Mouse (Mus musculus) MEL (cell line): ENCODE measurements around the gene Hmox2. TPM values are rescaled to one million over a fixed set of nuclear protein-coding genes. Genes with fewer than 3 reads are reported as not detected.
A peak's percentile ranks its signal among the peaks of the same experiment; 100 is the strongest.

ENCODE experiments used
- DNase-seq: peaks from one replicate; pipeline ENCODE4 v3.0.0; 2011; ENCODE audit warnings: low read depth, low spot score
- H3K27ac ChIP-seq: 2 replicates; pipeline ENCODE4 v1.5.1; 2012; ENCODE audit warnings: low read depth, mild to moderate bottlenecking, control low read depth, low read length, moderate library complexity; ENCODE audit not compliant: control insufficient read depth
- H3K27me3 ChIP-seq, 2 experiments: fragments of 150-350 bp in 1 of 2; sonication (generic) in 1 of 2; 2 replicates each; pipeline ENCODE4 v1.6.1; 2012; ENCODE audit warnings: low read length in 2 of 2, mild to moderate bottlenecking in 2 of 2, improper control_type of control experiment in 1 of 2, moderate library complexity in 1 of 2; ENCODE audit not compliant: insufficient read depth in 2 of 2, control insufficient read depth in 1 of 2
- H3K36me3 ChIP-seq, 2 experiments: 2 replicates each; pipeline ENCODE4 v1.6.1; 2012 to 2014; ENCODE audit warnings: low read length in 2 of 2, improper control_type of control experiment in 1 of 2, inconsistent platforms in 1 of 2, mild to moderate bottlenecking in 1 of 2; ENCODE audit not compliant: insufficient read depth in 2 of 2, control insufficient read depth in 1 of 2
- H3K4me1 ChIP-seq, 2 experiments: fragments of 150-350 bp in 1 of 2; sonication (generic) in 1 of 2; 2 replicates each; pipeline ENCODE4 v1.6.1; 2012; ENCODE audit warnings: low read length in 2 of 2, improper control_type of control experiment in 1 of 2, mild to moderate bottlenecking in 1 of 2; ENCODE audit not compliant: insufficient read depth in 2 of 2, control insufficient read depth in 1 of 2
- H3K4me3 ChIP-seq, 2 experiments: fragments of 150-350 bp in 1 of 2; sonication (generic) in 1 of 2; 2 replicates each; pipeline ENCODE4 v1.5.1; 2012; ENCODE audit warnings: low read depth in 2 of 2, low read length in 2 of 2, mild to moderate bottlenecking in 2 of 2, moderate library complexity in 2 of 2, control low read depth in 1 of 2, improper control_type of control experiment in 1 of 2; ENCODE audit not compliant: control insufficient read depth in 1 of 2, insufficient read depth in 1 of 2
- H3K79me2 ChIP-seq: 2 replicates; pipeline ENCODE4 v1.6.1; 2012; ENCODE audit warnings: mild to moderate bottlenecking, low read length, moderate library complexity; ENCODE audit not compliant: control insufficient read depth, poor library complexity, insufficient read depth
- H3K9ac ChIP-seq: 2 replicates; pipeline ENCODE4 v1.6.1; 2012; ENCODE audit warnings: low read depth, mild to moderate bottlenecking, control low read depth, low read length, moderate library complexity; ENCODE audit not compliant: control insufficient read depth, poor library complexity, severe bottlenecking
- H3K9me3 ChIP-seq: fragments of 150-350 bp; sonication (generic); replicated peaks from 2 replicates; pipeline ENCODE4 v1.6.1; 2012; ENCODE audit warnings: mild to moderate bottlenecking, low read length, improper control_type of control experiment, moderate library complexity; ENCODE audit not compliant: insufficient read depth
- BHLHE40 ChIP-seq: IDR thresholded peaks from 2 replicates; pipeline ENCODE4 v1.6.1; 2012; ENCODE audit warnings: low read depth, mild to moderate bottlenecking, inconsistent platforms, low read length, improper control_type of control experiment, borderline replicate concordance
- EP300 ChIP-seq, 2 experiments: IDR thresholded peaks; 2 replicates each; pipeline ENCODE4 v1.6.1; 2011; ENCODE audit warnings: improper control_type of control experiment in 2 of 2, low read length in 2 of 2, low read depth in 1 of 2, mild to moderate bottlenecking in 1 of 2
- ETS1 ChIP-seq: IDR thresholded peaks from 2 replicates; pipeline ENCODE4 v1.6.1; 2012; ENCODE audit warnings: low read depth, mild to moderate bottlenecking, inconsistent platforms, low read length, improper control_type of control experiment, moderate library complexity
- GATA1 ChIP-seq: IDR thresholded peaks from 2 replicates; pipeline ENCODE4 v1.6.1; 2011; ENCODE audit warnings: low read depth, low read length, improper control_type of control experiment
- HCFC1 ChIP-seq: IDR thresholded peaks from 2 replicates; pipeline ENCODE4 v1.6.1; 2012; ENCODE audit warnings: low read depth, mild to moderate bottlenecking, inconsistent platforms, low read length, improper control_type of control experiment, moderate library complexity
- JUND ChIP-seq: IDR thresholded peaks from 2 replicates; pipeline ENCODE4 v1.6.1; 2011; ENCODE audit warnings: low read depth, mild to moderate bottlenecking, improper control_type of control experiment, low read length
- MAX ChIP-seq: IDR thresholded peaks from 2 replicates; pipeline ENCODE4 v1.6.1; 2011; ENCODE audit warnings: low read length, improper control_type of control experiment
- RCOR1 ChIP-seq: IDR thresholded peaks from 2 replicates; pipeline ENCODE4 v1.6.1; 2012; ENCODE audit warnings: low read depth, mild to moderate bottlenecking, inconsistent platforms, low read length, improper control_type of control experiment
- SIN3A ChIP-seq: IDR thresholded peaks from 2 replicates; pipeline ENCODE4 v1.6.1; 2012; ENCODE audit warnings: low read length, improper control_type of control experiment, inconsistent platforms
- TAL1 ChIP-seq: IDR thresholded peaks from 2 replicates; pipeline ENCODE4 v1.6.1; 2012; ENCODE audit warnings: mild to moderate bottlenecking, inconsistent platforms, low read length, moderate library complexity, mixed read lengths
- TCF12 ChIP-seq: IDR thresholded peaks from 2 replicates; pipeline ENCODE4 v1.6.1; 2014; ENCODE audit warnings: low read depth, mild to moderate bottlenecking, inconsistent platforms, low read length, improper control_type of control experiment, moderate library complexity
- USF1 ChIP-seq: IDR thresholded peaks from 2 replicates; pipeline ENCODE4 v1.6.1; 2014; ENCODE audit warnings: low read depth, mild to moderate bottlenecking, inconsistent platforms, low read length, improper control_type of control experiment, moderate library complexity
- ZC3H11A ChIP-seq: IDR thresholded peaks from 2 replicates; pipeline ENCODE4 v1.6.1; 2012; ENCODE audit warnings: low read depth, mild to moderate bottlenecking, inconsistent platforms, low read length, improper control_type of control experiment
- ZKSCAN1 ChIP-seq: IDR thresholded peaks from 2 replicates; pipeline ENCODE4 v1.6.1; 2012; ENCODE audit warnings: low read depth, mild to moderate bottlenecking, inconsistent platforms, low read length, improper control_type of control experiment, moderate library complexity
- polyA plus RNA-seq, 2 experiments: library from polyadenylated mRNA; stranded (reverse) in 1 of 2; unstranded in 1 of 2; fragments of >175 nt in 1 of 2; fragments of >200 nt in 1 of 2; gene quantifications; 2 replicates each; pipeline versions ENCODE4 v1.2.1 to v1.2.4; 2012; ENCODE audit warnings: low replicate concordance in 2 of 2, low read depth in 1 of 2; ENCODE audit not compliant: insufficient read length in 2 of 2, insufficient read depth in 1 of 2, missing spikeins in 1 of 2
- total RNA-seq: library from RNA; depleted of rRNA; stranded (reverse); fragments of 300-350 nt; gene quantifications from 2 replicates; pipeline ENCODE4 v1.2.3, GENCODE M21; 2012

The Hmox2 gene
- total and polyA plus RNA-seq, 3 experiments: 41.5 to 75.0 TPM; not detected in 1

- H3K4me1 ChIP-seq: peaks cover 3 to 6% of the 10 kb centered on the region in 2 experiments; a peak in 3 of 4 replicates
- no peaks in the 10 kb centered on the region for H3K9me3 ChIP-seq
- no peak overlapping the region for H3K9ac ChIP-seq
- peaks cover 0 to 7% of the 10 kb centered on the region in 2 experiments; a peak in 2 of 4 replicates for H3K36me3 ChIP-seq
- H3K4me3 ChIP-seq: no peak overlapping the region
- no peak for TF ChIP-seq ZC3H11A
- no peak for TF ChIP-seq ETS1
- no peak for TF ChIP-seq ZKSCAN1
- no peaks in the 10 kb centered on the region for H3K27me3 ChIP-seq
- peaks cover 9% of the 10 kb centered on the region; the same call in 1 of the 2 replicates for H3K79me2 ChIP-seq
- no peak overlapping the region for H3K27ac ChIP-seq
- DNase-seq: no peak
Measured at GRCm38 (mm10) chr16:4778940-4779339, 52.8 kb downstream of the Hmox2 start.

- H3K36me3 ChIP-seq: peaks cover 0 to 7% of the 10 kb centered on the region in 2 experiments; a peak in 1 of 4 replicates
- no peak overlapping the region for H3K27ac ChIP-seq
- H3K9ac ChIP-seq: no peak overlapping the region
- H3K27me3 ChIP-seq: no peaks in the 10 kb centered on the region
- H3K79me2 ChIP-seq: peaks cover 6% of the 10 kb centered on the region; the same call in 1 of the 2 replicates
- DNase-seq: no peak
- no peak overlapping the region for H3K4me3 ChIP-seq
- peaks cover 3 to 6% of the 10 kb centered on the region in 2 experiments; a peak in 3 of 4 replicates for H3K4me1 ChIP-seq
- no peak for TF ChIP-seq USF1
- no peak for TF ChIP-seq HCFC1
- TF ChIP-seq SIN3A: no peak
- no peak for TF ChIP-seq RCOR1
- TF ChIP-seq BHLHE40: no peak
- no peak for TF ChIP-seq JUND
- TF ChIP-seq, all 39 proteins: peak for 0
- H3K9me3 ChIP-seq: no peaks in the 10 kb centered on the region
Measured at GRCm38 (mm10) chr16:4781524-4782196, 55.5 kb downstream of the Hmox2 start.

GRCm38 (mm10) chr16:4782515-4782914 lies 56.4 kb downstream of the Hmox2 start:
- Histone ChIP-seq H3K9ac (no peak overlapping the region), H3K36me3 (peaks cover 0 to 3% of the 10 kb centered on the region in 2 experiments; a peak in 2 of 4 replicates), H3K27ac (no peak overlapping the region), H3K4me1 (no peaks in the 10 kb centered on the region; a peak in 1 of 4 replicates), H3K79me2 (peaks cover 6% of the 10 kb centered on the region; the same call in 1 of the 2 replicates), H3K9me3 (no peaks in the 10 kb centered on the region), H3K4me3 (no peak overlapping the region), H3K27me3 (no peaks in the 10 kb centered on the region)
- DNase-seq: no peak
- TF ChIP-seq ETS1 (peak; percentile 56), TAL1 (0 out of 2 replicates have a peak, but pooled peaks have one; percentile 8), TCF12 (peak; percentile 55), GATA1 (peak; percentile 55; the same call in 1 of the 2 replicates), RCOR1 (peak; percentile 97), EP300 (IDR thresholded peaks at IDR 0.05; ENCODE audit: low read depth in 1 of 2, low read length in 2 of 2) (peak in 1 of 2 experiments; percentile 35; a peak in 1 of 4 replicates), ZC3H11A (no peak), MAX (no peak), JUND (no peak)
